Mouse (Mus musculus) bone marrow, adult 2 months (tissue): ENCODE measurements around the gene Pik3ip1. TPM values are rescaled to one million over a fixed set of nuclear protein-coding genes. Genes with fewer than 3 reads are reported as not detected.
A peak's percentile ranks its signal among the peaks of the same experiment; 100 is the strongest.

Source experiments
- H3K27ac ChIP-seq: fragments of 200-500 bp; 2 replicates; pipeline ENCODE4 v1.5.1; 2012; ENCODE audit warnings: low read depth, mild to moderate bottlenecking, control low read depth, inconsistent platforms, low read length; ENCODE audit not compliant: control insufficient read depth, poor library complexity, insufficient read depth
- H3K4me1 ChIP-seq: fragments of 200-500 bp; 2 replicates; pipeline ENCODE4 v1.6.1; 2011; ENCODE audit warnings: low read length; ENCODE audit not compliant: control insufficient read depth, insufficient read depth
- H3K4me3 ChIP-seq: fragments of 200-500 bp; replicated peaks from 2 replicates; pipeline ENCODE3; 2011; ENCODE audit warnings: mild to moderate bottlenecking, low read depth, low read length, control low read depth; ENCODE audit not compliant: control insufficient read depth
- CTCF ChIP-seq: fragments of 200-500 bp; IDR thresholded peaks from 2 replicates; pipeline ENCODE4 v1.5.1; 2011; ENCODE audit warnings: low read length, control low read depth; ENCODE audit not compliant: control insufficient read depth, insufficient read depth
- POLR2A ChIP-seq: fragments of 200-500 bp; IDR thresholded peaks from 2 replicates; pipeline ENCODE4 v1.6.1; 2011; ENCODE audit warnings: low read depth, mild to moderate bottlenecking, control low read depth, low read length, borderline replicate concordance; ENCODE audit not compliant: control insufficient read depth
- WGBS: fragments of 180-500 bp; shearing (Covaris S2); methylation state at CpG from one replicate; pipeline ENCODE4 v1.1.7; 2018; 5-methylcytosine and 5-hydroxymethylcytosine counted together
- polyA plus RNA-seq: library from polyadenylated mRNA; stranded (reverse); fragments of >200 nt; gene quantifications from 2 replicates; pipeline ENCODE4 v1.2.4, GENCODE M21; 2011; ENCODE audit warnings: low replicate concordance; ENCODE audit not compliant: missing spikeins, insufficient read depth, insufficient read length

Gene Pik3ip1
- polyA plus RNA-seq, 1 experiment, result 29.7 TPM

- Histone ChIP-seq H3K4me1 (no peaks in the 10 kb centered on the region; the same call in 1 of the 2 replicates), H3K4me3 (no peak overlapping the region), H3K27ac (peak overlapping the region; percentile 22)
- no peak for TF ChIP-seq CTCF
- 31% methylated on average over 6 of the region's 6 CpGs for WGBS
Observed at GRCm38 (mm10) chr11:3348576-3349342, 18.6 kb downstream of the Pik3ip1 start.

GRCm38 (mm10) chr11:3349343-3349695, 19.1 kb downstream of the Pik3ip1 start:
- Histone ChIP-seq H3K4me1 (no peaks in the 10 kb centered on the region; the same call in 1 of the 2 replicates), H3K4me3 (no peak overlapping the region), H3K27ac (peak overlapping the region; percentile 22)
- TF ChIP-seq CTCF (no peak), POLR2A (no peak)
- 78% methylated on average over 4 of the region's 4 CpGs for WGBS

- TF ChIP-seq POLR2A (no peak), CTCF (no peak)
- WGBS, result 78% methylated on average over 9 of the region's 9 CpGs
- Histone ChIP-seq H3K27ac (no peak overlapping the region), H3K4me3 (no peak overlapping the region), H3K4me1 (no peaks in the 10 kb centered on the region; the same call in 1 of the 2 replicates)
Observed at GRCm38 (mm10) chr11:3352131-3352530, 21.9 kb downstream of the Pik3ip1 start.

DNA sequence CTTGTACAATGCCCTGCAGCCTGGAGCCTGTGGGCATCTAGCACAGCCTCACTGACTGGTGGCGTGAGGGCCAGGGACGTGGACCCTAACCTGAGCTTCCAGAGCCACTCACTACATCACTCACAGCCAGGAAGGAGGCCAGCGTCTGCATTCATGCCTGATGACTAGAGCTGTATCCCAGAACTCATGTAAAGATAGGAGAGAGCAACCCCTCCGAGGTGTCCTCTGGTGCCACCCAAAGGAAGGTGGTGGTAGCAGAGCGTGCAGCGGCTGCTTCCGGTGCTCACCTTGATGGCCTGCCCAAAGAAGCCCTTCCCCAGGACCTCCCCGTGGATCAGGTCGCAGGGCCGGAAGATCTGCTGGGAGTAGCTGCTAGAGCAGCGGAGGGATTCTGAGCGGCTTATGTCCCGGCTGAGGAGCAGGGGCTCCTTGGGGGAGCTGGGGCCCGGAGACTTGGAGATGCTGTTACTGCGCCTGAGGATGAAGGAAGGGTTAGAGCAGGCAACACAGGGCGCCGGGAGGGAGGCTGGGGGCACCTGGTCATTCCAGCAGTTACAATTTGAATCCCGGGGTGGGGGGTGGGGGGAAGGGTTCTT, 22.9 kb downstream of the Pik3ip1 start:
- 76% methylated on average over 18 of the region's 18 CpGs for WGBS
- TF ChIP-seq CTCF (peak; percentile 25; the same call in 1 of the 2 replicates), POLR2A (no peak)

GRCm38 (mm10) chr11:3362854-3363253, 32.7 kb downstream of the Pik3ip1 start:
- TF ChIP-seq POLR2A (no peak), CTCF (no peak)

More for the DNA sequence above, 22.9 kb downstream of the Pik3ip1 start:
- Histone ChIP-seq H3K4me1 (no peaks in the 10 kb centered on the region; the same call in 1 of the 2 replicates), H3K27ac (no peak overlapping the region), H3K4me3 (no peak overlapping the region)

DNA sequence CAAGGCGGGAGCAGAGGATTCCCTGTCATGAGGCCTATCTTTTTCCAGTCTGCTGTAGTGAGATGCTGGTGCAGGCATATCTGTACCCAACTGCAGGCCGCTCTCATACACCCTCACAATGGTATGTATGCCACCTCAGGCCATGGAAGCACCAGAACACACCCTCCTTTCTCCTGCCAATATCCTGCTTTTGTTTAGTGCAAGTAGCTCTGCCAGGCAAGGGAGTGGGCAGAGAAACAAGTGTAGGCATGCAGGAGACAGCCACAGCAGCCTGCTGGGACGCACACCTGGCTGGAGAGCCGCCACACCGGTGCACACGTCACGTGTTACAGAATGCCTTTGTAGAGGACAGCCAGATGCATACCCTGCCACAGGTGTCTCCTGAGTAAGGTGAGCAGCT, 36.2 kb downstream of the Pik3ip1 start:
- WGBS, result 91% methylated on average over 7 of the region's 7 CpGs
- Histone ChIP-seq H3K4me3 (no peak overlapping the region), H3K4me1 (no peaks in the 10 kb centered on the region), H3K27ac (no peak overlapping the region)
- TF ChIP-seq POLR2A (no peak), CTCF (no peak)

More at GRCm38 (mm10) chr11:3362854-3363253, 32.7 kb downstream of the Pik3ip1 start:
- no peak overlapping the region for H3K4me3 ChIP-seq
- no peak overlapping the region for H3K27ac ChIP-seq
- H3K4me1 ChIP-seq, result no peaks in the 10 kb centered on the region
- 89% methylated on average over 3 of the region's 3 CpGs for WGBS

DNA sequence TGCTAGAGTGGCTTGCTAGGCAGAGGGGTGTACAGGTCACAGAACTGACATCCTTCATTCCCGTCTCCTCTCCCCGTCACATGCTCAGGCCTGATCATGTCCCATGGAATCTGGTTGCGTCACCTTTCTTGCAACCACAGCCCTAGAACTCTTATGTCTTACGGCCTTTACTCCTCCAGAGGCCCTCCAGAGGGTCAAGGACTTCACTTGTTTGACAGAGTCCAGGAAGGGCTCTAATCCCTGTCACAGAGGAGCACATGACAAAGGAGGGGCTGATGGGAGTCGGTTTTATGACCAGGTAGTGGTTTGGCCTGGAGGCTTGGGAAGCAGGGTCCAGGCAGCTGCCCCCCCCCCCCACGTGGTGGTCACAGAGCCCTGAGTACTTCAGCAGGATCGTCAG, 38.8 kb downstream of the Pik3ip1 start:
- Histone ChIP-seq H3K4me1 (no peaks in the 10 kb centered on the region), H3K4me3 (no peak overlapping the region), H3K27ac (no peak overlapping the region)
- 69% methylated on average over 7 of the region's 7 CpGs for WGBS
- TF ChIP-seq POLR2A (no peak), CTCF (no peak)

GRCm38 (mm10) chr11:3369449-3369848, 39.2 kb downstream of the Pik3ip1 start:
- TF ChIP-seq POLR2A (no peak), CTCF (no peak)
- 84% methylated on average over 5 of the region's 5 CpGs for WGBS
- Histone ChIP-seq H3K27ac (no peak overlapping the region), H3K4me3 (no peak overlapping the region), H3K4me1 (no peaks in the 10 kb centered on the region)

GRCm38 (mm10) chr11:3370162-3370561, 40.0 kb downstream of the Pik3ip1 start:
- no peak overlapping the region for H3K27ac ChIP-seq
- H3K4me1 ChIP-seq, result no peaks in the 10 kb centered on the region
- H3K4me3 ChIP-seq, result no peak overlapping the region
- TF ChIP-seq POLR2A (no peak), CTCF (no peak)
- WGBS, result 77% methylated on average over 2 of the region's 2 CpGs
